Mouse (Mus musculus) E14TG2a.4 (cell line): ENCODE measurements around the gene Mfap3.

Experiments used
- CTCF ChIP-seq: conservative IDR thresholded peaks from 2 replicates; pipeline ENCODE4 v1.5.1; 2014; ENCODE audit warnings: low read length
- POU5F1 ChIP-seq: IDR thresholded peaks from 2 replicates; pipeline ENCODE4 v1.6.1; 2014; ENCODE audit warnings: low read length, borderline replicate concordance

DNA sequence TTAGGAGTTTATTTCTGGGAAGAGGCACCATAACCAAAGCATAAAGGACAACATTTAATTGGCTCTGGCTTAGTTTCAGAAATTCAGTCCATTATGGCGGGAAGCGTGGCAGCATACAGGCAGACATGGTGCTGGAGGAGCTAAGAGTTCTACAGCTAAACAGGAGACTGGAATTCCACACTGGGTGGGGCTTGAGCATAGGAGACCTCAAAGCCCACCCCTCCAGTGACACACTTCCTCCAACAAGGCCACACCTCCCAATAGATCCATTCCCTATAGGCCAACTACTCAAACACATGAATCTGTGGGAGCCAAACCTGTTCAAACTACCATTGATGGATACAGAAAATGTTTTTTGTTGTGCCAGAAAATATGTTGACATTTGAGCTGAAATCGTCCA, 2.7 kb downstream of the Mfap3 start:
- TF ChIP-seq CTCF: no peak
- no peak for TF ChIP-seq POU5F1
